Mouse (Mus musculus) liver, embryonic 15.5 days (tissue): Measurements from ENCODE around the gene Dock2. TPM values are rescaled to one million over a fixed set of nuclear protein-coding genes. Genes with fewer than 3 reads are reported as not detected.

ENCODE experiments used
- ATAC-seq: fragments of 200-750 bp; cut with Nextera tagmentation; 2 replicates; pipeline ENCODE4 v1.8.0; 2017; ENCODE audit warnings: moderate number of reproducible peaks, mild to moderate bottlenecking, moderate library complexity; ENCODE audit not compliant: insufficient read depth
- H3K27ac ChIP-seq: fragments of 300-500 bp; sonication (generic); replicated peaks from 2 replicates; pipeline ENCODE4 v1.5.1; 2015; ENCODE audit warnings: mild to moderate bottlenecking, inconsistent platforms
- H3K27me3 ChIP-seq: fragments of 300-500 bp; sonication (generic); 2 replicates; pipeline ENCODE4 v1.6.1; 2015; ENCODE audit warnings: mild to moderate bottlenecking, inconsistent platforms
- H3K36me3 ChIP-seq: fragments of 300-500 bp; sonication (generic); replicated peaks from 2 replicates; pipeline ENCODE4 v1.6.1; 2015; ENCODE audit warnings: moderate library complexity, mild to moderate bottlenecking, inconsistent platforms
- H3K4me1 ChIP-seq: fragments of 300-500 bp; sonication (generic); replicated peaks from 2 replicates; pipeline ENCODE4 v1.6.1; 2015; ENCODE audit warnings: inconsistent platforms
- H3K4me2 ChIP-seq: fragments of 300-500 bp; sonication (generic); 2 replicates; pipeline ENCODE4 v1.6.1; 2015; ENCODE audit warnings: moderate library complexity, mild to moderate bottlenecking, inconsistent platforms
- H3K4me3 ChIP-seq: fragments of 300-500 bp; sonication (generic); replicated peaks from 2 replicates; pipeline ENCODE4 v1.5.1; 2015; ENCODE audit warnings: mild to moderate bottlenecking, inconsistent platforms
- H3K9ac ChIP-seq: fragments of 300-500 bp; sonication (generic); 2 replicates; pipeline ENCODE4 v1.6.1; 2015; ENCODE audit warnings: moderate library complexity, mild to moderate bottlenecking, inconsistent platforms
- H3K9me3 ChIP-seq: fragments of 300-500 bp; sonication (generic); replicated peaks from 2 replicates; pipeline ENCODE4 v1.6.1; 2016; ENCODE audit warnings: inconsistent platforms
- WGBS: fragments of 180-500 bp; shearing (Covaris S2); methylation state at CpG from one replicate; pipeline ENCODE4 v1.1.7; 2015; ENCODE audit warnings: mixed read lengths; ENCODE audit not compliant: insufficient replicate concordance; 5-methylcytosine and 5-hydroxymethylcytosine counted together
- polyA plus RNA-seq: library from polyadenylated mRNA; unstranded; fragments of >200 nt; fragmentation: Nextera tagmentation; extraction: Ambion mirVana; gene quantifications from 2 replicates; pipeline ENCODE4 v1.2.1, GENCODE M21; 2015

Gene Dock2
- polyA plus RNA-seq, 1 experiment from 2014 or later, result 4.6 TPM

DNA sequence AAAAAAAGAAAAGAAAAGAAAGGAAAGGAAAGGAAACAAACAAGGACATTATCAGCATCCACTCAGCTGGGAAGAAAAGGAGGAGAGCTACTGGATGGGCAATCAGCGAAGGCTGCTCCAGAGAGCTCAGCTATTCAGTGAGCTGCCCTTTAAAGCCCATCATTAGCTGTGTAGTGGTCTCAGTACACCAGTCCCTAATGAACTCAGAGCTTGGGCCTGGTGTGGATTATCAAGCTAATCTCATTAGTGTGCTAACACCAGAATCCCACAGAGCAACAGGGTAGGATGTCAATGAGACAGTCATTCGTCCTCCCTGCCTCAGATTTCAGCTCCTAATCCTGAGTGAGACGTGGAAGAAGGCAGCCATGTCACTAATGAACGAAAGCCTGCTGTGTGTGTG lies 493.4 kb downstream of the Dock2 start:
- Histone ChIP-seq H3K9ac (no peak overlapping the region), H3K4me1 (no peaks in the 10 kb centered on the region), H3K27me3 (no peaks in the 10 kb centered on the region), H3K27ac (no peak overlapping the region), H3K4me3 (no peak overlapping the region), H3K9me3 (no peaks in the 10 kb centered on the region), H3K36me3 (no peaks in the 10 kb centered on the region), H3K4me2 (no peak overlapping the region)
- 58% methylated on average over 4 of the region's 4 CpGs for WGBS
- ATAC-seq, result no peak

DNA sequence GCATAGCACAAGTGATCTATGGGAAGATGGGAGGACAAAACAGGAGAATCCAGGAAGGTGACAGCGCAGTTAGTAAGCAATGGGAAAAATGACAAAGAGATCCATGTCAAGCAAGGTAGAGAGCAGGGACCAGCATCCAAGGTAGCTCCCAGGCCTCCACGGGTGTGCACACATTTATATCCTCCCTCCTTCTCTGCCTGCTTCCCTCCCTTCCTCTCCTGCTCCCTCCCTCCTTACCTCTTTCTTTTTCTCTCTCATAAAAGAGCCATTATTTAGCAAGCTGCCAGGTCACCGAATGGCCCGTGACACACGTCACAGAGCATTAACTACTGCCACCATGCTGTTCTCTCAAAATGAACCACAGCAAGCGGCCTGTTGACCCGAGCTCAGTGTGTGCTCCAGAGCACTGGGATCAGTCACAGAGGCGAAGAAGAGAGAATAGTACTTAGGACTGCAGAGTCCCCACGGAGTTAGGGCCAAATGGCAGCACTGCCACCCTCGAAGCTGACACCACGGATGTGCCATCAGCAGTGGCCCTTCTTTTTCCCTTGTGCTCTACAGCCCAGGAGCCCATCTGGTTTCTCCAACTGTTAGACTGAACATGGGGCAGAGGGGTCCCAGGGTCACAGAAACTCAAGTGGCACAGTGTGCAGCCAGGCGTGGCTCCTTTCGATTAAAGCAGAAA lies 499.4 kb downstream of the Dock2 start:
- H3K4me2 ChIP-seq, result no peak overlapping the region
- H3K4me3 ChIP-seq, result no peak overlapping the region
- no peaks in the 10 kb centered on the region for H3K27me3 ChIP-seq
- H3K36me3 ChIP-seq, result no peaks in the 10 kb centered on the region
- H3K9ac ChIP-seq, result no peak overlapping the region
- no peak for ATAC-seq
- H3K9me3 ChIP-seq, result no peaks in the 10 kb centered on the region
- H3K27ac ChIP-seq, result no peak overlapping the region
- WGBS, result 66% methylated on average over 13 of the region's 13 CpGs
- no peaks in the 10 kb centered on the region for H3K4me1 ChIP-seq

DNA sequence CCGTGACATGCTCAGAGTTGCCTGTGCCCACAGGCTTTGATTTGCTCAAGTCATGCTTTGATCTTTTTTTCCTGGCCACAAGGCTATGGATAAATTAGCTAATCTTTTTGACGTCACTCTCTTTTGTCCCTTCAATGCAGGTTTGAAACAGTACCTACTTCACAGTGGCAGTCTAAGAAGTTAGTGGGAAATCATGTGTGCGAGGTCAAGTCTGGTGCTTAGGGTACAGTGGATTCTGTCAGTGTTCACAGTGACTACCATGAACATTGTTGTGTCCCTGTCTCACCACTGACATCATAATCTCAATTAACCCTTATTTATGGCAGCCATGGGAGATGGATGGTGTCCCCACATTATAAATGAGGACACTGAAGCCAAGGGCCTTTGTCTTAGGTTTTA lies 506.6 kb downstream of the Dock2 start:
- ATAC-seq, result no peak

DNA sequence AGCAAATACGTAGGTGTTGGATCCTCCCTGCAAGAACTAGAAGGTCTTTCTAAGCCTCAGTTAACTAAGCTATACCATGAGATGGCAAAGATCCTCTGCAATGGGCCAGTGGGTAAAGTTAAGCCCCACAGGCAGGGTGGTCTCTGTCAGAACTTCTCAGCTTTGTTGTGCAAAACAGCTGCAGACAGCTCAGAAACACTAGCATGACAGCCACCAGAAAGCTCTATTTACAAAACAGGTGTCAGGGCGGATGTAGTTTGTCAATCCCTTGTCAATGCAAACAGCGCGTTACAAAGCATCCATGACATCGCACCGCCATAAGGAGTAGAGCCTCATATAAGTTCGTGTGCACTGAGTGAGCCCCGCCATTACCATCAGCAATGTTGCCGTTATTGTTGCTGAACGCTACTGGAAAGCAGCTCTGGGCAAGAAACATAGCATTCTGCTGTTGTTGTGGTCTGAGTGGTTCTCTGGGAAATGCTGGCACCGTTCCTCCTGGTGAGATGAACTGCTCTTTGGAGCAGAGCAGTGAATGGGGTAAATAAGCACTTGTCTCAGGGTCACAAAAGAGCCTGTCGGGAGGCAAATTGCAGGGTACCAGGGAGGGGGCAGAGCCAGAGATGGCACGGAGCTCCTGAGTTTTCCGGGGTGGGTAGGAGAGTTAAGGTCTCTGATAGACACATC lies 507.2 kb downstream of the Dock2 start:
- WGBS, result 74% methylated on average over 14 of the region's 14 CpGs
- Histone ChIP-seq H3K27ac (no peak overlapping the region), H3K4me2 (no peak overlapping the region), H3K4me3 (no peak overlapping the region), H3K9me3 (no peaks in the 10 kb centered on the region), H3K9ac (no peak overlapping the region), H3K36me3 (no peaks in the 10 kb centered on the region), H3K4me1 (no peaks in the 10 kb centered on the region), H3K27me3 (no peaks in the 10 kb centered on the region)
- no peak for ATAC-seq

More for the DNA sequence above, 506.6 kb downstream of the Dock2 start:
- Histone ChIP-seq H3K27me3 (no peaks in the 10 kb centered on the region), H3K4me2 (no peak overlapping the region), H3K36me3 (no peaks in the 10 kb centered on the region), H3K4me1 (no peaks in the 10 kb centered on the region), H3K4me3 (no peak overlapping the region), H3K27ac (no peak overlapping the region), H3K9me3 (no peaks in the 10 kb centered on the region), H3K9ac (no peak overlapping the region)
- 66% methylated on average over 3 of the region's 3 CpGs for WGBS

DNA sequence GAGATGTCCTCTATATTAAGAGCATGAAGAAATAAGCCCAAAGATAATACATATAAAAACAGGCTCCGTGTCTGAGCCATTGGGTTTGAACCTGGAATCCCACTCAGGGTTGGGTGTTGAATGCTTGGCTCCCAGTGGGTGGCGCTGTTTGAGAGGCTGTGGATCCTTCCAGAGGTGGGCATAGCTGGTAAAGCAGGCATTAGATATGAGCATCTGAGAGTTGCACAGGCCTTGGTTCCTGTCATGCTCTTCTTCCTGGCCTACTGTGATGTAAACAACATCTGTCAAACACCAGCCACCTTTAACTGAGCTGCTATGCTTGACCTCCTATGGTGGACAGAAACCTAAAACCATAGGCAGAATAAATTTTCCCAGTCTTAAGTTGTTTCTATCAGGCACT lies 507.8 kb downstream of the Dock2 start:
- H3K27me3 ChIP-seq, result no peaks in the 10 kb centered on the region
- no peaks in the 10 kb centered on the region for H3K4me1 ChIP-seq
- H3K36me3 ChIP-seq, result no peaks in the 10 kb centered on the region
- H3K4me2 ChIP-seq, result no peak overlapping the region
- no peaks in the 10 kb centered on the region for H3K9me3 ChIP-seq
- 56% methylated on average over 2 of the region's 2 CpGs for WGBS
- no peak overlapping the region for H3K9ac ChIP-seq
- H3K27ac ChIP-seq, result no peak overlapping the region
- no peak overlapping the region for H3K4me3 ChIP-seq
- no peak for ATAC-seq

DNA sequence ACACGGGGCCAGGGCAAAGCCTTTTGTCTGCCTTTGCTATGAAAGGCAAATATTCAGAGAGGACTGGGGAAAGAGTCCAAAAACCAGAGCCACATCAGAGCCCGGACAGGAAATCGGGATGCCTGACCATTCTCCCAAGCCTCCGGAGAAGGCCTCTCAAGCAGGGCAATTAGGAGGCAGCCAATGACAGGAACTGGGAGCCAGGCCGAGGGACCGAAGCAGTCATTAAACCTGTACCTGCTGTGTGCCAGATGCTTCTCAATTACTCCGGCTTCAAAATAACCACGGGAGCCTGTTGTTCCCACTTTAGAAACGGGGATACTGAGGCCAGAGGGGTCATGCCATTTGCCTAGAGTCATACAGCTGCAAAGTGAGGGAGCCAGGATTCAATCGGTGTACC lies 511.7 kb downstream of the Dock2 start:
- Histone ChIP-seq H3K27me3 (no peaks in the 10 kb centered on the region), H3K4me3 (no peak overlapping the region), H3K4me1 (no peaks in the 10 kb centered on the region), H3K4me2 (no peak overlapping the region), H3K27ac (no peak overlapping the region), H3K36me3 (no peaks in the 10 kb centered on the region), H3K9ac (no peak overlapping the region), H3K9me3 (no peaks in the 10 kb centered on the region)
- WGBS, result 74% methylated on average over 10 of the region's 10 CpGs
- no peak for ATAC-seq

DNA sequence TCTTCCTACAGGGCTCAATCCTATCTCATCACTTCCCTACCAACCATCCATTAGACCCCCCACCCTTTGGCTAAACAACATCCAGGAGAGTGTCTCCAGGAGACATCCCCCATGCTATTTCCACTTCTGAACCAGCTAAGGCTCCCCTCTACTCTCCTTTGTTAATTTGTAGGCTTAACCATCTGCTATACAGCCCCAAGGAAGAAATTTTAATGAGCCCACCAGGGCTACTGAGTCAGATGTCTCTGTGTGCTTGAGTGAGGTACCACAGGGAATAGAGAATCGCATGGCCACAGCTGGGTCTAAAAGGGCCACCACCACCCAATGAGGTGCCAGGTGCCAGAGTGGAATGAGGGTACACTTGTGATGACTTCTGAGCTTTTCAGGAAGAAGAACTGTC lies 519.6 kb downstream of the Dock2 start:
- Histone ChIP-seq H3K27me3 (no peaks in the 10 kb centered on the region), H3K9me3 (no peaks in the 10 kb centered on the region), H3K36me3 (no peaks in the 10 kb centered on the region), H3K9ac (no peak overlapping the region), H3K4me3 (no peak overlapping the region), H3K27ac (no peak overlapping the region), H3K4me1 (no peaks in the 10 kb centered on the region), H3K4me2 (no peak overlapping the region)
- 77% methylated on average over 1 of the region's 1 CpGs for WGBS
- no peak for ATAC-seq

DNA sequence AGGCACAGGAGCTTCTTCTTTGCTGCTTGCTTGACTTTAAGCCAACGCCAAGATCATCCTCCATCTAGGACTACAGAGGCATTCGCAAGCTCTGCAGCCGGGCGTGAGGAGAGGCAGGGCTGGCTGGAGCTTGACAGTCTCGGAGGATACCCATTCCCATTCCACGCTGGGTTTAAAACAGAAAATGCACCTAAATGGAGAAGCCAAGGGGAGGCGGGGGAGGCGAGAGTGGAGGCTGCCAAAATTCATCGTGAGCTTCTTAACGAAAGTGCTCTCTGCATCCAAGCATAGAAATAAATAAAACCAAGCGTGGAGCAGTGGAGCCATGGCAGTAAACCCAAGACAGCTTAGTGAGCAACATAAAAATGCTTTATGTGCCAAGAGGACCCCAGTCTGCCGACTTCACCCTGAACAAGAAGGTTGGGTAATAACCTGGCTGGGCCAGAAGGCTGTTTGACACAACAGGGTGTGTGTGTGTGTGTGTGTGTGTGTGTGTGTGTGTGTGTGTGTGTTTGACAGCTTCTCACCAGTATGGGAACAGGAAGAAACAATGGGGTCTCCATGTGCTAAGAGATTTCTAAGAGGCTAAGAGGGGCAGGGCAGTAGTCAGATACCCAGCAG lies 524.7 kb downstream of the Dock2 start:
- Histone ChIP-seq H3K4me2 (no peak overlapping the region), H3K36me3 (no peaks in the 10 kb centered on the region), H3K4me3 (no peak overlapping the region), H3K27ac (no peak overlapping the region), H3K9ac (no peak overlapping the region), H3K4me1 (no peaks in the 10 kb centered on the region), H3K27me3 (no peaks in the 10 kb centered on the region), H3K9me3 (no peaks in the 10 kb centered on the region)
- ATAC-seq, result no peak
- 70% methylated on average over 12 of the region's 12 CpGs for WGBS

DNA sequence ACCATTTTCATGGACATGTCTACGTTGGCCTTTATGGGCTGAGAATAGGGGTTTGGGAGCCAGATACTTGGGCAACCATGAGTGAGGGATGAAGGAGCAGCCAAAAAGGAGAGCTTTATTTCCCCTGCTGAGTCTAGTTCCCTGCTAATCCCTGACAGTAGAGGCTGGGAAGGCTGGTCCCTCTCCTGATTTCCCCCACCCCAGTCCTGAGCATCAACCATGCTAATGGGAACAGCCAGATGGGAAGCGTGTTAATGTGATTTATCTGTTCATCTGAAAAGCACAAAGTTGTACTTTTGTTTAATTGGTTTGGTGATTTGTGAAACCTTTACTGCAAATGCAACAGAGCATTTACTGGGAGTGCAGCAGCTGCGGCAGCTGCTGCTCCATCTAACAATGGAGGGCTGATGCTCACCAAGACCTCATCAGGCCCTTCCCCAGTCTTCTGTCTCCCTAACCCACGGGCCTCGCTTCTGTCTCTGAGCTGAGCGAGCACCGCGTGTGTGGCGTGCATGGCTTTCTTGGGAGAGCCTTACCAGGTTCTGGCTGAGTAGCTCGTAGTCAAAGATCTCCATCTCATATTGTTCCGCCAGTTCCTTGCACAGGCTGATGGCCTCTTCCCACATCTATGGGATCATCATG lies 526.0 kb downstream of the Dock2 start:
- Histone ChIP-seq H3K9ac (no peak overlapping the region), H3K4me1 (no peaks in the 10 kb centered on the region), H3K27ac (no peak overlapping the region), H3K27me3 (no peaks in the 10 kb centered on the region), H3K36me3 (no peaks in the 10 kb centered on the region), H3K4me3 (no peak overlapping the region), H3K9me3 (no peaks in the 10 kb centered on the region), H3K4me2 (no peak overlapping the region)
- no peak for ATAC-seq
- 71% methylated on average over 11 of the region's 11 CpGs for WGBS

DNA sequence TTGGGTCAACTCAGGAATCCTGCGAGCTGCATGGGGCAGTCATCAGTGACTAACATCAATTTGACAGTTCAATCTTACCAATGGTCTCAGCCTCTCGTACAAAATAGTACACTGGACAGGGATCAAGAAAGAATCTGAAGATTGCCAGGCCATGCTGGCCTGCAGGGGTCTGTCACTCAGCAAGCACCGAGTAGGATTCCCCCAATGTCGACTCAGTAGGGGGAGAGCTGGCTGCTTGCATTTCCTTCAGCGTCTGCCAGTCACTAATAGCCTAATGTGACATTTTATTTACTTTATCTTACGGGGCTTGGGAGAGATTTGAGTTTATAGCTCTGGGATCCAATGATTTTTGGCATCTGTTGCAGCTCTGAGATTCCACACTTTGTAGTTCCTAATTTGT lies 540.7 kb downstream of the Dock2 start:
- WGBS, result 47% methylated on average over 6 of the region's 6 CpGs
- H3K27me3 ChIP-seq, result no peaks in the 10 kb centered on the region

DNA sequence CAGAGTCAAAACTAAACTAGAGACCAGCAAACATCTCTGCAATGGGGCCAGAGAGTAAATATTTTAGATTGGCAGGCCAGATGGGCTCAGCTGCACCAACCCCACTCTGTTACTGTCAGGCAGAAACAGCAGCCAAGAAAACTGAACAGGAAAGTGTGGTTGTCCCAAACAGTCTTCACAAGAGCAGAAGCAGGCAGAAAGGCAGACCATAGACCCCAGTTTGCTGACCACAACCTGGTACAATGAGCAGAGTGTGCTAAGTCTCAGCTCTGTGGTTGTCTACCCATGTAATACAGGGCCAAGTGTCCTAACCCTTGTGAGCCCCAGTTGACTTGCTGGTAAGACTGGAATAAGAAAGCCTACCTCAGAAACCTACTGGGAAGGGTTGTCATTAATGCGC lies 543.4 kb downstream of the Dock2 start:
- H3K4me1 ChIP-seq, result no peaks in the 10 kb centered on the region
- H3K4me2 ChIP-seq, result no peak overlapping the region
- no peaks in the 10 kb centered on the region for H3K9me3 ChIP-seq
- no peaks in the 10 kb centered on the region for H3K36me3 ChIP-seq
- H3K27me3 ChIP-seq, result no peaks in the 10 kb centered on the region
- 74% methylated on average over 1 of the region's 1 CpGs for WGBS
- ATAC-seq, result no peak
- no peak overlapping the region for H3K9ac ChIP-seq
- no peak overlapping the region for H3K4me3 ChIP-seq
- no peak overlapping the region for H3K27ac ChIP-seq

More for the DNA sequence above, 540.7 kb downstream of the Dock2 start:
- ATAC-seq, result no peak
- Histone ChIP-seq H3K36me3 (no peaks in the 10 kb centered on the region), H3K4me1 (no peaks in the 10 kb centered on the region), H3K9ac (no peak overlapping the region), H3K27ac (no peak overlapping the region), H3K9me3 (no peaks in the 10 kb centered on the region), H3K4me2 (no peak overlapping the region), H3K4me3 (no peak overlapping the region)
